Mouse (Mus musculus): ENCODE results near the gene Atp8b4.

GRCm38 (mm10) chr2:126322631-126323031 is 177.8 kb downstream of the Atp8b4 start:
- no peak for TF ChIP-seq CTCF (IDR thresholded peaks at IDR 0.05)
- TF ChIP-seq EP300 (IDR thresholded peaks at IDR 0.05; ENCODE audit: insufficient read depth, low read depth, low read length), result no peak
- no peak for TF ChIP-seq POLR2A (IDR thresholded peaks at IDR 0.05; ENCODE audit: insufficient read depth, low read depth, low read length)
